Mouse (Mus musculus): Measurements from ENCODE around the gene Ttc21a. TPM values are rescaled to one million over a fixed set of nuclear protein-coding genes. Genes with fewer than 3 reads are reported as not detected.

Gene Ttc21a
- total RNA-seq, 2 experiments from 2014 or later: not detected

GRCm38 (mm10) chr9:119973281-119973680, 35.9 kb downstream of the Ttc21a start:
- no peak for ATAC-seq (replicated peaks; ENCODE audit: low FRiP score, low TSS enrichment, poor library complexity, severe bottlenecking)

GRCm38 (mm10) chr9:119973869-119974520, 36.6 kb downstream of the Ttc21a start:
- no peak for ATAC-seq (replicated peaks; ENCODE audit: low FRiP score, low TSS enrichment, poor library complexity, severe bottlenecking)

DNA sequence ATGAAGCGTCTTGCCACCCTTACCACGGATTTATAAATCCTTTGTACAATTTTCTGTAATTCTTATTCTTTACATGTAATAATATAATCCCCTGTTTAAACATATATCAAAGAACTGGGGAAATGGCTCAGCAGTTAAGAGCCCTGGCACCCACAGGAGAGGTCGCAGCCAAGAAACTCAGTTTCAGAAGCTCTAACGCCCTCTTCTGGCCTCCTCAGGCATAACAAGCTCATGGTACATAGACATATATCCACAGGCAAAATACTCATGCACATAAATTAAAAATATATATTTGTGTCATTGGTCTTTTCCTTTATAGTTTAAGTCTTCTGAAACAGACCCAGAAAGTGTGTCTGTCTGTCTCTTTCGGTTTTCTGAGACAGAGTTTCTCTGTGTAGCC, 37.2 kb downstream of the Ttc21a start:
- ATAC-seq (replicated peaks; ENCODE audit: low FRiP score, low TSS enrichment, poor library complexity, severe bottlenecking): no peak

- ATAC-seq (replicated peaks; ENCODE audit: low FRiP score, low TSS enrichment, poor library complexity, severe bottlenecking): no peak
These were observed 37.9 kb downstream of the Ttc21a start for GRCm38 (mm10) chr9:119975286-119975685.

DNA sequence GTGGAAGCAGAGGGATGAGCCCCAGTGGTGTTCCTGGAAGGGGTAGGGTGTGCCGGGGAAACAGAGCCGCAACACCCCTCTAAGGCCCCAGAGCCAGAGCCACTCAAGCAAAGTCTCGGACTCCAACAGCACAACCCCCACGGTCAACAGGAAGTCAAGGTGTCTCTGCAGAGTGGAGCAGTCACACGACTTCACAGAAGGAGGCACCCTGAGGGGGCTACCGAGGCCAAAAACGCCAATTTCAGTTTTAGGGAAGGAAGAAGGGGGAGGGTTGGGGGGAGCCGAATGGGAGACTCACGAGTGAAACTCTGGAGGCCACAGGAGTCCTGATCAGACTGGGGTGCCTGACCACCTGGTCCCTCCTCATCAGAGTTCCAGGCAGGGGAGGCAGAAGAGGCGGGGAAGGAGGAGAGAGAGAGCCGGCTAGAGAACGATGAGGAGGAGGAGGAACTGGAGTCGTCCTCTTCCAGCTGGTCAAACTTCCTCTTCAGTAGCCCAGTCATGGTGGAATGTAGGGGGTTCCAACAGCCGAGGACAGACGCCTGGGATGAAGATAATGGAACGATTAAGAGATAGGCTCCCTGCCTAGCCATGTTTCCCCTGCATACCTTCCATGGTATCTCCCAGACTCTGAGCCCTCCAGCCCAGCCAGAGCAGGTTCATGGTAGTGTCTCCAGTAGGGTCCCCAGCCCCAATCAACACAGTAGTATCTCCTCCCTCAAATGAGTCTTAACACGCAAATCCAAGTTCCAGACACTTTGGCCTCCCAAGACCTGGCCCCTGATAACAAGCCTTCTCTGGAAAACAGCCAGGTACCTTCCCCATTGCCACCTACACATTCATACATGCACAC, 39.5 kb downstream of the Ttc21a start:
- ATAC-seq (replicated peaks; ENCODE audit: low FRiP score, low TSS enrichment, poor library complexity, severe bottlenecking): no peak

DNA sequence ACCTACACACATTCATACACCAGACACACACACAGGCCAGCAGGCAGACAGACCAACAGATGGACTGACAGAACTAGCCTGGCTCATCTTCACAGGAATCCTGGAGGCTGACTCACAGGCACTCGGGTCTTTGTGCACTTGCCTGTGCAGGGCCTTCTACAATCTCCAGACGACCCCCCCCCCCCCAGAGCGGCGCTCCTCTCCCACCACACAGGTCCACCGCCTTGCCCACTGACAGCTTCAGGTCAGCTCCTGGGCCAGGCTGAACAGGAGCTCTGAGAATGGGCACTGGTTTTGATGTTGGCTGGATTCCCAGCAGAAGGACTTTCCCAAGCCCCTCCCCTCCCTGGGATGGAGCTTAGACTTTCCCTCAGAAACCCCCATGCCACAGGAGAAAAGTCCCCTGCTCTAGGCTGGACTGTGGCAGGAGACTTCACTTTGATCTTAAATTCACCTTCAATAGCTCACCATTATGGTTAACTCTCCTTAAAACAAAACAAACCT, 40.2 kb downstream of the Ttc21a start:
- no peak for ATAC-seq (replicated peaks; ENCODE audit: low FRiP score, low TSS enrichment, poor library complexity, severe bottlenecking)

DNA sequence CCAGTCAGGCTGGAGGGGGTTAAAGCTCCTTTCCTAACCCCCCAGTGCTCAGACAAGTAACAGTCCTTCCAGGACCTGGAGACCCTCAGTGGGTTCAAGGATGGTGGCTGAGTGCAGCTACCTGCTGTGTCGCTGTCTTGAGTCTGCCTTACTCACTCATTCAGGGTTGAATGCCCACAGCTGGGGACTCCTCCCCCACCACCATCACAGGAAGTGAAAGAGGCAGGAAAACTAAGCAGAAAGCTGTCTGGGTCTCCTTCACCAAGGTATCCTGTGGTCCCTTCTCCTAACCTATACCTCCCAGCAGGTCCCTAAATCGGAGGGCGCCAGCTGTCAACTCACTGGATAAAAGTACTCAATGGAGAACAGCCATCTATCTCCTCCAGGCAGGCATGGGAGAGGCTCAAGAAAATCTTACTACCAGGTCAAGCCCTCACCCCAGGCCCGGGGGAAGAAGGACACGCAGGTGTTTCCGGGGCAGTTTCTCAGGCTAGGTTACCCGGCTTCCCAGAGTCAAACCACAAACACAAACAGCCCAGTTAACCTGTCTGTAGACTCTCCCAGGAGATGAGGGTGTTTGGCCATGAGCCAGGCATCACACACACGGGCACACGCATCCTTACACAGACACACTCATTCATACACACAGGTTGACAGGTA, 40.9 kb downstream of the Ttc21a start:
- ATAC-seq (replicated peaks; ENCODE audit: low FRiP score, low TSS enrichment, poor library complexity, severe bottlenecking): no peak

DNA sequence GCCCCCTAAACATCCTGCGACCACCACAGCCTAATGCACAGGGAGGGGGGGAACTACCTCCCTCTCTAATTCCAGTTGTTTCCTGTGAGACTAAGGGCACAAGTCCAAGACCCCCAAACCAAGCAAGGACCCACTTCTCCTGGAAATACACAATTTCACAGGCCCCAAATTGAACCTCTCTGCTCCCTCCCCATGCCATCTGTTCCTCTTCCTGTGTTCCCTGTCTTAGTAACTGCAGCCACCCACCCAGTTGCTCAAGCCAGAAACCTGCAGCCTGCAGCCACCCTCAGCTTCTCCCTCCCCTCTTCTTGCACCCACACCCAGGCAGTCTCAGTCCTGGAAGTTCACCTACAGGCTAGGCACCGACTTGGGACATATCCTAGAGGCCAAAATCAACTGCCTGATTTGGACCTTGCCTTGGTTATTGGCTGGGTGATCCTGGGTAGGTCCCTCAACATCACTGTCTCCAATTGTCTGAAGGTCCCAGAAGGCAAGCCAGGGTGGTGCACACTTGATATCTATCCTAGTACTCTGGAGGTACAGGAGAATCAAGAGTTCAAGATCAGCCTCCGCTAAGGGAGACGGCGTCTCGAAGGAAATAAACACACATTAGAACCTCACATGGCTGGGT, 41.5 kb downstream of the Ttc21a start:
- ATAC-seq (replicated peaks; ENCODE audit: low FRiP score, low TSS enrichment, poor library complexity, severe bottlenecking): no peak

- ATAC-seq (replicated peaks; ENCODE audit: low FRiP score, low TSS enrichment, poor library complexity, severe bottlenecking): no peak
These were observed 42.3 kb downstream of the Ttc21a start for GRCm38 (mm10) chr9:119979749-119980148.

GRCm38 (mm10) chr9:119980770-119981182, 43.4 kb downstream of the Ttc21a start:
- no peak for ATAC-seq (replicated peaks; ENCODE audit: low FRiP score, low TSS enrichment, poor library complexity, severe bottlenecking)

GRCm38 (mm10) chr9:119981183-119982179, 44.1 kb downstream of the Ttc21a start:
- ATAC-seq (replicated peaks; ENCODE audit: low FRiP score, low TSS enrichment, poor library complexity, severe bottlenecking): peak; percentile 33; the same call in 1 of the 2 replicates

DNA sequence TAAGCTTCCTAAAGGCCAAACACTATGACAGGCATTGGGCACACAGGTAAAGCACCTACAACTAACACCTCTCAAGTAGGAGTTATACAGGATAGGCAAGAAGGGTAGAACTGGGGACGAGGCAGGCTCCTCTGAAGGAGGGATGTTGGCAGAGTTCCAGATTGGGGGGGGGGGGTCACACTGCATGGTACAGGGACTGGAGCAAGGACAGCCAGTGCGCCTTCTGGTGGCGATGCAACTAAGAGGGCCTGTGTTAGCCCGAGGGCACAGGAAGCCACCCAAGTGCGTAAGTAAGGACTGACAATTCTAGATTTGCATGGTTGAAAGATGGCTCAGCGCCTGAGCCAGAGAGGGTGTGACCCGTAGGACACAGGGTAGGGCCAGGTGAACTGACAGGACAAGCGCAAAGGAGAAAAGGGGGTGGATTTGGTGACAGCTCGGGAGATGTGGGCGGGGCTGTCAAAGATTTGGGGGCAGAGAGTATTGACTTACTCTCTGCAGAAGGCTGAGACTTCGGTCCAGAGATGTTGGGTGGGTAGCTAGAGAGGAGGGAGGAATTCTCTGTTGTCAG, 44.9 kb downstream of the Ttc21a start:
- ATAC-seq (replicated peaks; ENCODE audit: low FRiP score, low TSS enrichment, poor library complexity, severe bottlenecking): peak; percentile 17

DNA sequence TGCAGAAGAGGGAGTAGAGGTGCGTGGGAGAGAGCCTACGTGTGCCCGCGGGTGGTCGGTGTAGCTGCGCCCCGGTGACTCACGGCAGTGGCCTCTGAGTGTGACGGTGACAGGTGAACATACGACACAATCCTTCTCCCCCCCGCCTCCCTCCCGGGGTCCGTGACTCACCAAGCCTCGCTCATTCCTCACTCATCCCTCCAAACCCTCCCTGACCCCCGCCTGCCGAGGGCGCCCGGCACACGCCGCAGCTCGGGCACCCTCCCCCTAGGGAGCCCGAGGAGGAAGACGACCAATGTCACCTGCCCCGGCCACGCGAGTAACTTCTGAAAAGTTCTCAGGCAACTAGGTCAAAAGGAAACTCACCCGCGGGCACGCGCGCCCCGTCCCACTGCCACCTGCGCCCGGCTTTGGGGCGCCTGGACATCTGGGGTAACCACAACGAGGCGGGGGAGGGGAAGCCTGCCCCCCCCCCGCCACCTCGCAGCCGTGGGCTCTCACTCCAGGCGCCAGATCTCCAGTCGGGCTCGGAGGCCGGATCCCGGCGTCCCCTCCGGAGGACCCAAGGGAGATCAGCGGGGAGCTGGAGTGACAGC, 45.6 kb downstream of the Ttc21a start:
- peak; percentile 13; the same call in 1 of the 2 replicates for ATAC-seq (replicated peaks; ENCODE audit: low FRiP score, low TSS enrichment, poor library complexity, severe bottlenecking)

DNA sequence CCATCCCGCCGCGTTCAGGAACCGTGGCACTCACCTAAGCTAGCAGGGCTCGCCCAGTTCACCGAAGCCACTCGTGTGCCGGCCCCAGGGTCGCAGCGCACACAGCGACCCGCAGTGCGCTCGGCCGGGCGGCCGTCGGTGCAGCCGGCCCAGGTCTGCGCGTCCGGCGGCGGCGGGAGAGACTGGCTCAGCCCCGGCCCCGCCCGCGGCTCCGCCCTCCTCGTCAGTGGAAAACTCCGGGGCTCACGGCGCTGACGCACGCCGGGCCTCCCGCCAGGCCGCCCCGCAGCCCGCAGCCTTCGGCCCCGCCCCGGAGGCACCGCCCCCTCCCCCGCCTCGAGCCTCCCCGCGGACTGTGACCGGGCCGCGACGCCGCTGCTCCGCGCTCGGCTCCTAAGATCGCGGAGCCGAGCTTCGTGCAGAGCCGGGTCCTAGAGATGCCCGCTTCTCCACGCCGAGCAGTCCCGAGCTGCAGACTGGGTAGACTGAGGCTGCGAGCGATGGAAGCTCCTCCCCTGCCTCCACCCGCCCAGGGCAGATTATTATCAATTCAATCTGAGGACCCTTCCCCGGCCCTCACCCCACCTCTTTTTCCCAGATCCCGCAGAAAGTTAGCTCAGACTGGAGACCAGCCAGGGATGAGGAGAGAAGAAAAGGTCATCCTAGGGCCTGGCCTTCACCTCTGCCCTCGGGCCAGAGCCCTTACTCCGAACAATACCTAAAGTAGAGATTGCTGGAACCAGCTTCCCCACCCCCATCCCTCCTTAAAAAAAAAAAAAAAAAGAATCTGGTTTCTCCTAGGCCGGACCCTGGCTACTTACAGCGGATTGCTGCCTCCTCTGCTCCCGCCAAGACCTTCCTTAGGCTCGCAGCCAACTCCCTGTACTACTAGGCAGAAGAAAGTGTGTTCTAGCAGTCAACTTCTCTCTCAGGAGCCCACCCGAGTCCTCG, 46.5 kb downstream of the Ttc21a start:
- peak; percentile 39 for ATAC-seq (replicated peaks; ENCODE audit: low FRiP score, low TSS enrichment, poor library complexity, severe bottlenecking)

DNA sequence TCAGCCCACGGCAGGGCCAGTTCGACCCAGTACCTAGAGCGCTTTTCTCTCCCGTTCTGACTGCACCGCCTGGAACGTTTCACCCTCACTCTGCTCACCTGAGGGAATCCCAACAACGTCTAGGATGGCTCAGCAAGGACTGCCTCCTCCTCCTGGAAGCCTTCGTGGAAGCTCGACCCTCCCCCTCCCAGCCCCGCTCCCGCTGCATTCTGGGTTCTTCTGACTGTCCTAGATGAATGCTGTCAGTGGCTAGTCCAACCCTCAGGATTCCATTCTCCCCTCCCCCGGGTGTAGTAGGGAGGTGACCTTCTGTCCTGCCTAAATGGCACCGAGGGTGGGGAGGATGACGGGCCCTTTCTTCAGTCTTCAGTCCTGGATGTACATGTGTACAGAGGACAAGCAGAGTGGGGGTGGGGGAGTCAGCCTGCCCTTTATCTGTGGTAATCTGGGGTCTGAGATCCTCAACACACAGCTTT, 47.2 kb downstream of the Ttc21a start, which contains the start of gene Csrnp1:
Gene Csrnp1, minus strand, starts transcription at position 123 of the 476 bp plus-strand sequence.
- ATAC-seq (replicated peaks; ENCODE audit: low FRiP score, low TSS enrichment, poor library complexity, severe bottlenecking): no peak

GRCm38 (mm10) chr9:119985881-119986574, 48.6 kb downstream of the Ttc21a start:
- no peak for ATAC-seq (replicated peaks; ENCODE audit: low FRiP score, low TSS enrichment, poor library complexity, severe bottlenecking)

Data from megakaryocyte-erythroid progenitor cell, adult 5-6 weeks (primary cell).